Mouse (Mus musculus): ENCODE results near the gene Sms.

Sms gene

DNA sequence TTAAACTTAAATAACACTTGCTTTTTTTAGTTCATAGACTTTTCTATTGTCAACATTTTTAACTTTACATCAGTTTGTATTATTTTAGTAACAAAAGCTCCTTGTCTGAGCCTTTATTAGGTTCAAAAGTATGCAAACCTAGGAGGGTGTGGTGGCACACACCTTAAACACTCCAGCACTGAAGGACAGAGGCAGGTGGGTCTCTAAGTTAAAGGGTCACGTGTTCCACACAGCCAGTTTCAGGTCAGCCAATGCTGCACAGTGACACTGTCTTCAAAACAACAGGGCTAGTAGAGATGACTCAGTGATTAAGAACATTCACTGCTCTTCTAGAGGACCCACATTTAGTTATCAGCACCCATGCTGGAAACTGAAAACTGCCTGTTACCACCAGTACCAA, 43.1 kb downstream of the Sms start:
- no peak for DNase-seq

DNA sequence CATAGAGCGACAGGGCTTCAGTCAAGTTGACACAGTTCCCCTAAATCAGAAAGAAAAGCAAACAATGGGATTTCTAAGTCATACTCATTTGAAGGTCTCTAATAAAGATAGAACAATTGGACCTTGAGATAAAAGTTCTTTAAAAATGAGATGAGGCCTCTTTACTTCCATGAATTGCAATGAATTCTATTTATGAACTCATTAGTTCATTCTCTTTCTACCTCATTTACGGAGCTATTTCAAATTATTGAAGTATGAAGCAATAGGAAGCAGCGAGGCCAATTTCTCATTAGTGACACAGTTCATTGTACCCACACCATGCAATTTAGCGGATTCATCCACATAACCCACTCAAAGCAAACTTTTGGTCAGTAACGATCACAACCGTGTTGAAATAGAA, 44.7 kb downstream of the Sms start:
- no peak for DNase-seq

DNA sequence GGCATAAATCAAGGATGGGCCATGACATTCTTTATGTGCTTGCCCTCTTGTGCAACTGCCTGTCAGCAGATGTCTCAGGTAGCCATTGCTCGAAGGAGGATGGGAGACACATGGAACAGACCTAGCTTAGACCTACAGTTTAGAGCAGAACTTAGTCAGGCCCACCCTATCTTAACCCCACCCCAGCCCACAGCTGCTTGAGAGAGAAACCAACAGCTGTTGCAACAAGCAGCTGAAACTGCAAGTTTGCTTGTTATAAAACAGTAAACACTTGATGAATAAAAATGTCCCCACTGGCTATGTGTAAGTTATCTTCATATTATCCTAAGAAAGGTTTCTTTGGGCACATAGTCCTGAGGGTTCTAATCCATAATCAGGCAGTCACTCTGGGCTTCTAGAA, 57.3 kb downstream of the Sms start:
- DNase-seq, result no peak

DNA sequence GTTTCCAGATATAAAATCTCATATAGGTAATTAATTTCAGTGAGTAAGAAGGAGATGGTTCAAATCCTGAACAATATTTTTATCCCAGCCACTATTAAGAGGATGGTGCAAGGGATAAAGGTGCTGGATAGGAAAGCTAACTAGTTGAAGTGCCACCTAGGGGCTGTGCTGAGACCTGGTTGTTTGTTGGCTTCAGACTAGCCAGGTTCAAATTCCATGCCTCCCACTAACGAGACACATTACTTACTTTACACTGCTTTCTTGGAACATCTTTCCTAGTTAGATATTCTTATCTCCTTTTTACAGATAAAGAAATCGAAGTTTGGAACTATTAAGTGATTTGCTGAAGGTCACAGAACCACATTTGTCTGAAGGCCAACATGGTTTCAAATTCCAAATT, 72.6 kb downstream of the Sms start:
- no peak for DNase-seq

DNA sequence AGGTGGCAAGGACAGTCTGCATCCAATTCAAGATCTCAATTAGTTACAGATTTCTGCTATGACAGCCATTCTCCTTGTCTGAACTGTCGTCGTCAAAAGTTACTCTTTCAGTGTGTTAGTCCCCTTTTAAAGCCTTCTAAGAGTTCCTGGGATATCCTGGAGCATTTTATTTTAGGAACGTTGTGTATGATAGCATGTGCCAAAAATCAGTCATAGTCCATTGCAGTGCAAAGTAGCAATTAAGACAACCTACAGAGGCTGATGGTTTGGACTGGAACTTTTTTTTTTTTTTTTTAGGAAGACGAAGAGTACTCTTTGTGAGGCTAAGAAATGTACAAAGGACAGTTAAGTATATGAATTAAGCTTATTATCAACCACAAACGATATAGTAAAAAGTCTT, 76.9 kb downstream of the Sms start, which contains the start of gene Phex:
TSS of gene Phex (minus strand) at position 101 of the 400 bp plus-strand sequence.
- no peak for DNase-seq

DNA sequence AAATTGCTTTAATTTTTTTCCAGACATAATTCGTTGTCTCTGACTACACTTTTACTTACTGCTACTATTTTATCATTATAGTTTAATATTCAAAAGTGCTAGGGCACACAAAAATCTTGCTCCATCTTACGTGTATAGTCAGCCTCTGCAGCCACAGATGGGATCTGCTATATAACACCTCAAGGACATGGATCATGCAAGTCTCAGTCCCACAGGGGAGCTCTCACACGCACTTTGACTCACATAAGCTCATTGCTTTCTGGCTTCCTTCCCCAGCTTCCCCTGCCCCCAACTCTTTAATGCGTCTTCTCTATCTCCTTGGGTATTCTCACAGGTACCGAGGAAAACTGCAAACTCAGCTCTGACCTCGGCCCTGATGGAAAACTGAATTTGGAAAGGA, 87.2 kb downstream of the Sms start:
- no peak for DNase-seq
